Mouse (Mus musculus) heart, postnatal 4 days (tissue): Measurements from ENCODE around the gene Plxna2. TPM values are rescaled to one million over a fixed set of nuclear protein-coding genes. Genes with fewer than 3 reads are reported as not detected.

Source experiments
- DNase-seq: peaks from one replicate; pipeline ENCODE4 v3.0.0; 2021
- total RNA-seq, 2 experiments: library from RNA; stranded (reverse); gene quantifications; 2 replicates each; pipeline ENCODE4 v1.2.3; 2021

Gene Plxna2
- total RNA-seq: 10 to 100 TPM; 23.7 to 24.7 TPM

DNA sequence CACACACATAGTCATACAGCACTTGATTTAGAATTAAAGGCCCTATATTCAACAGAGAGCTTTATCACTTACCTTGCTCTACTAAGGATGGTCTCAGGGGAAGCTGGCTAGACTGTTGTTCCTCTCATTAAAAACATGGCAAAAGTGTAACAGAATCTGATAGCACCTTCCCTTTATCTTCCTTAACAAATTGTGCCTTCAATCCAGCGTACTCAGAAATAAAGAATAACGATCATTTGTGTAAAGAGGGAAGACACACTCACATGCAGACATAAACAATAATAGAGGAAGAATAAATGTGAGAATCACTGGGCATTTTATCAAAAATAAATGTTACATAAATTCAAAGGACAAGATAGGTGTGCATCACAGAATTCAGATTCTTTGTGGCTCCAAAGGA lies at the start of gene Plxna2:
Gene Plxna2 (plus strand): TSS at position 301 of the 400 bp plus-strand sequence.
- DNase-seq: no peak

DNA sequence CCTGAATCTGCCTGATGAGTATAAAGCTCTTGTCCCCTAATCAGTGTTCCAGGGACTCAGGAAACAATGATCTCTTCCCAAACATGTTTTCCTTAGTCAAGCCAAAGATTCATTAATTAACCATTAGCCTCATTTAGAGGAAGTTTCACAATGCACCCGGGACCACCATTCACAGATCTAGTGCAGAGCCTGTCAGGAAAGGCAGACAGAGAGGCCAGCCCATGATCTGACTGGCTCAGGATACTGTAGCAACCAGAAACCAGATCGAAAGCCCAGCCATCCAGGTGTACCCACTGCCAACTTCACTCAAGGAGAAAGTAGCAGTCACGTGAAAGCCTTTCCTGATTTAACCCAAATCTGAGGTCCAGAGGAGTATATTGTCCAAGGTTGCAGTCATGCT lies 44.1 kb upstream of the Plxna2 start:
- DNase-seq: no peak

- DNase-seq: no peak
Observed at GRCm38 (mm10) chr1:194578270-194578669, 39.7 kb upstream of the Plxna2 start.

DNA sequence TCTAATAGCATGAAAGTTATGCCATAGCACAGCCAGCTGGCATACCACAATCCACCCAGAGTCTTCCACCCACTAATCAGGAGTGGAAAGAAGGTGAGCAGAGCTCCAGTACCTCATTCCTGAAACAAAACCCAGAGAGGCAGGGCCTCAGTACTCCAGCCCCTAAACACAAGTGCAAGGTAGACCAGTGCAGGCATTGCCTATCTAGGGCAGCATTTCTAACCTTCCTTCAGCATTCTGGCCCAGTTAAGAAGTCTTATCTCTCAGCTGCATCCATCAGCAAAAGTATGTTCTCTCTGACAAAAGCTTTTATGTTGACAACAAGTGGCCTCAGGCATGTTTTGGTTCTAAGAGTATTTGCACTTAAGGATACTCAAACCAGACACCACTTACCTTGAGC lies 37.5 kb upstream of the Plxna2 start:
- DNase-seq: no peak

DNA sequence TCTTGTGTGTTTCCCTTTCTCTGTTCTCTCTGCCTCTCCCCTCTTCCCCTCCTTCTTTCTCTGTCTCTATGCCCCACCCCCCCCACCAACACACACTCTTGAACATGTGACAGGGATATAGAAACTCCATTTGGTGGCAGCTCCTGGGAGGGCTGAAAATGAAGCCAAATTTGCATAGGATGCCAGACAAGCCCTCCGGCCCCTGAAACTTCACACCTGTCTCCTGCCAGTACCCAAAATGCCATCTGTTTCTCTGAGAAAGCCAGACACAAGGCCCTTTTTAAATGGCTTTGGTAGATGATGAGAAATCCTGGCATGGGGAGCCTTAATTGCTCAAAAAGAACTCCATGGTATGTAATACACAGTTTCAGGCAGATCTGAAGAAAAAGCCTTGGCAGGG lies 31.3 kb upstream of the Plxna2 start:
- no peak for DNase-seq

DNA sequence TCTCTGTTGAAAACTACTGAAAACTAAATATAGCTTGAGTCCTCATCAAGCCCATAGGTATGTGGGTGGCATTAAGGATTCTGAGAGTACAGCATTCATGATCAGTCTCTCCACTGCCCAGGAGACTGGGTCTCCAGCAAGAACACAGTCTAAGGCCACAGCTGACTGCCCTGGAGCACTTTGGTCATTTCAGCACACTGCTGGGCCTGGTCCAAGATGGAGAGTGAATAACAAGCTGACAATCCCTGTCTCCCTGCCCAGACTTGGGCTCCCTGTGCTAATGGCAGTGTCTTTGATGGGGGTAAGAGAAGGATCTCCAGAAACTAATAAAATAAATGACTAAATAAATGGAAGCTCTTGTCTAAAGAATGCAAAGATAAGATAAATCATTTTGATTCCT lies 30.5 kb upstream of the Plxna2 start:
- DNase-seq: peak; percentile 15

DNA sequence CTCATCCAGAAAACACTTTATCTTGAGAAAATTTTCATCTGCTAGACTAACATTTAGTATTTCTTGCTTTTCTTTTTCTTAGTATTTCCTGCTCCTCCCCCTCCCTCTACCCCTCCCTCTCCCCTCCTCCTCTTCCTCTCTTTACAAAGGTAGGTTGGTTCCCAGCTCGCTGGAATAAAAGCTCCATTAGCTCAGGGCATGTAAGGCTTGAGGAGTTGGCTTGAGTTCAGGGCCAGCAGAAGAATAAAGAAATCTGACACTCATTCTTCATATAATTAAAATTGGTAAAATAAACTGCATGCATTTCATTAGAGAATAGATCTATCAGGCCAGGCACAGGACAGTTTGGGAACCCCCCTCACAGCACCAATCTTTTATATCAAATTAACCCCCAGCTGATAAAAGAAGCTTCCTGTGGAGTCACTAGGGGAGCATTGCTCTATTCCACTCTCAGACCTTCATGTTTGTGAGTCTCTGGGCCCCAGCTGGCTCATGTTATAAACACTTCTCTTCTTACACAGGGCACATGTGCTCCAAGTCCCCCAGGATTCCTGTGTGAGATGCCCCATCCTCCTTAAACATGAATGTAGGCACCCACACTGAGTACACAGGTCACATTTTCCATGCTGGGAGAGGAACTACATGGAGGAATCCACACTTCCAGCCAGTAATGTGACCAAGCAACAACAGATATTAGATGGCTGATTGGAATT lies 29.9 kb upstream of the Plxna2 start:
- DNase-seq: no peak

GRCm38 (mm10) chr1:194588711-194589451 lies 29.1 kb upstream of the Plxna2 start:
- DNase-seq: peak; percentile 77

DNA sequence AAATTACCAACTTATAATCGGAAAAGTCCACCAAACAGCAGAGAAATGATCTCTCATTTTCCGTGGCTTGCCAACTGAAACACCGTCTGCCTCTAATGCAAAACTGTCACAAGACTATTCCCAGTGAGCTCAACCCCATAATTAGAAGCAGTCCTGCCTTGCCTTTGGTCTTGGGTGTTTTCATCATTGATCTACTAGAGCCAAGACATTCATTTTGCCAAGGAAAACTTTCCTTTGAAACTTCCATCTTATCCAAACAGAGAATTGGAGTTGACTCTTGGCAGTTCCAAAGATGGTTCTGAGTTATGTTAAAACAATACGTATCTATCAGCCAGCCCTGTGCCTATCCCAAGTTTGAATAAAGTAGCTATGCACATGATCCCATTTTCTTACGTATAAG lies 24.9 kb upstream of the Plxna2 start:
- DNase-seq: no peak

- no peak for DNase-seq
Observed at GRCm38 (mm10) chr1:194607406-194608261, 10.4 kb upstream of the Plxna2 start.

- no peak for DNase-seq
Observed at GRCm38 (mm10) chr1:194610516-194610915, 7.5 kb upstream of the Plxna2 start.

DNA sequence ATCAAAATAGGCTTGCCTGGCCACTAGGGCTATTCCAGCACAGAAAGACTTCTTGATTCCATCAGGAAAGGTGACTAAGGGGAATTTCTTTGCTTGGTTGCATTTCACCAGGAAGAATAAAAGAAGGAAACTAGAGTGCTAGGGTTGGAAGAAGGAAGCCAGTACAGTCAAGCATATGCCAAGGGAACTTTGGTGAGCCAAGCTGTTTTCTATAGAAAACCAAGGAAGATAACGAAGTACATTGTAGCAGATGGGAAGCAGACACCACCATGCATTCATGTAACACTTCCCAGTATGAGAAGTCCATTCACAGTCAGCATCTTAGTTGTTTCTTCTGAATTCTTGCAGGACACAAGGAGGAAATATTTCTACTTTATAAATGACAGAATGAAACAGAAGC lies 5.4 kb upstream of the Plxna2 start:
- DNase-seq: no peak

DNA sequence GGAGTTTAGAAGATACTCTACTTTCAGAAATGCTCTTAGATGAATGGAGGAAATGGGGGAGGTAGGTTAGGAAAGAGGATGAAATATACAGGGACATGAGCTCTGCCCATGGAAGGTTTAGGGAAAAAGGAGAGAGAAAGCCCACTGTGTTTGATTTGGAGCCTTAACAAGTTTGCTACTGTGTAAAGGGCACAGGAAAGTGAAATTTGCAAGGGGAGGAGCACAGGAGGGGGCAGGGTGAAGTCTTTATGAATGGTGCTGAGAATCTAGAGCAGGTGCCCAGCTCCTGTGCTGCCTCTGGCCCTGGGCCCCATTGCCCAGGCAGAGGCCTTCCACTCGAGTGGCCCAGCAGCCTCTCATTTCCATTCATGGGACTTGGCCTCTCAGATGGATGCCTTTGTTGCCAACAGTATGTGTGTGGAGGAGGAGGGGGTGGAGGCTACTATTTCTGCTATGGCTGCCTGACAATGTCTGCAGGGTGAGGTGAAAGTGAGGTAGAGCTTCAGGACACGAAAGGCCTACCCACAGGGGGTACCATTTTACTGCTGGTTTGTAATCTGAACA lies 4.7 kb upstream of the Plxna2 start:
- no peak for DNase-seq

DNA sequence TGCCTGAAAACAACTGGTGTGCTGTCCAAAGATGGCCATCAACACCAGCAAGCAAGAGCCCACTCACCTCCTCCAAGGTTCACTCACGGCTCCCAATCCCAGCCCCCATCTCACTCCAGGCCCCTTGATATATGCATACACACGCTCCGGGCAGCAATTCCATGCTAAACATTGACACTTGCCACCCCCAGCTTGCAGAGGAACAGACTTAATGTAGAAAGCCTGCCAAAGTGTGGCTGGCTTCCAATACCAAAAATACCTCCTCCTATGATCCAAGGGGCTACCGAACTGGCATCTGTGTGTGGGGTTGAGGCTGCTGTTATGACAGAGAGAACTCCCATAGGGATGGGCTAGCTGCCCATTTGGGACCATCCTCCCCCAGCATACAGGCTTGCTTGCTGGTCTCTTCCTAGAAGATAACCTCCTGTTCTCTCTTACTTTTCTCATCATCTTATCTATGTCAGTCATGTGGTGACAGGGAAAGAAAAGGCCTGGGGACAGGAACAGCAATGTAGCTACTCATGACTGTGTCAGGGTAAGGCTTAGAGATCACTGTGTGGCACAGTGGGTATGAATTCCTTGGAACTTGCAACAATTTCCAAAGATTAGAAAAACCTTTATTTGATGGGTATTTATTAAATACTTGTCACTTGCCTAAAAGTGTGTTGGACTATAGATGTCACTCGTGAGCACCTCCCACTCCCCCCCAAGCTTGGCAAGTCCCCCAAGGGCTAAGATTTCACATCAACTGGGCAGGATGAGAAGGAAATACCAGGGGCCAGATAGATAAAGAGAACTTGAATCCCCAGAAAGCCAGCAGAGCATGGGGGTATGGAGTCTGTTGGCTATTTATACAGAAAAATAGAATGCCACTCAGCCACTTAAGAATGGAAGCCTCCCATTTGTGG lies 3.8 kb upstream of the Plxna2 start:
- DNase-seq: no peak

GRCm38 (mm10) chr1:194616136-194616535 lies 1.9 kb upstream of the Plxna2 start:
- DNase-seq: no peak

- DNase-seq: peak; percentile 88
Observed at GRCm38 (mm10) chr1:194618841-194619311, 858 bp downstream of the Plxna2 start.

DNA sequence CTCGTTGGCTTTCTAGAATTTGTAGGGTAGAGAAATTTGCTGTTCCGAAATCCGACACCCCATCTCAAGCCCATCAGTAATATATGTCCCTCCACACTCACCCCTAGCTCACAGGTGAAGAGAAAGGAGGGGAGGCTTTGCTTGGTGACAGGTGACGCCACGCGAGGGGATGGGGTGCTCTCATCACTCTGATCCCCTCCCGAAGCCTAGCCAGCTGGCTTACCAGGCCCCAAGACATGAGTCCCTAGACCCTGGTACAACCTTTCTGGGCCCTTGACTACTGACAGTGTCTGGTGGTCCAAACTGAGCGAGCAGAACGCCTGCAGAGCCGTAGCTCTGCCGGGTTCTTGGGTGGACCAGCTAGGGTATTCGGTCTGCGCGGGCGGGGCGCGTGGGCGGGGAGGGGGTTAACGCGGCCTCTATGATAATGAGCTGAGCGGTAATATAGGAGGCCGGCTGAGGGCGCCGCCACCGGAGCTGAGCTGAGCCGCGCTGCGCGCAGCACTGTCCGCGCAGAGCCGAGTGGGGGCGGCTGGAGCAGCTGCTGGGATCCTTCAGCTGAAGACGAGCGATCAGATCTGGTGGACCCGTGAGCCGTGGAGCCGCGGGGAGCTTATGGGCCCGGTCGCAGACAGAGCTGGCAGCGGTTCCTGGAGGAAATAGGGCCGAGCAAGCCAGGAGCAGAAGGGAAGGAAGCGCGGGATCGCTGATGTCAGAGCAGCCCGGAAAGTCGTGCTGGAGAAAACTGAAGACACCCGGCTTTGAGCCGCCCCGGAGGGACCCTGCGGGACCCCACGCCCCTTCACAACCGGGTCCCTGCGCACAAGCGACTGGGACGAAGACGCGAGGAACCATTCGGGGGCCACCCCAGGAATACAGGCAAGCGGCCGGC lies 1.6 kb downstream of the Plxna2 start:
- peak; percentile 90 for DNase-seq

- peak; percentile 71 for DNase-seq
Observed at GRCm38 (mm10) chr1:194620245-194620991, 2.4 kb downstream of the Plxna2 start.

GRCm38 (mm10) chr1:194622174-194622573 lies 4.2 kb downstream of the Plxna2 start:
- no peak for DNase-seq

DNA sequence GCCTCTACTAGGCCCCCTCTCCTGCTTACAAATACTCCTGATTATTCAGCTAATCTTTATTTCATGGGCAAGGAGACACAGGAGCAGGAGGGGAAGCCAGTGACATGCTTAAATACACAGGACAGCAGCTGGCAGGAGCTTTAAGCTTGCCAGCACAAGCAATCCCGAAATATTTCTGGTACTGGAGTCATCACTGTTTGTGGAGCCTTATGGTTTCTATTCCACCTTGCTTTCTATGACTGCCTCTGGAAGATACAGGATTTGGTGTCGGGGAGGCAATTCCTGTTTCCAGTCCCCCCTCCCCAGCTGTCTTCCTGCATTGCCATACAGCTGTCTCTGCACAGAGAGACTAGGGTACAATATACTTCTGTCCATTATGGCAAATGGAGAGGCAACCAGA lies 4.7 kb downstream of the Plxna2 start:
- DNase-seq: no peak
